Mouse (Mus musculus) liver, embryonic 14.5 days (tissue): ENCODE data around the gene Ehmt1.

Source experiments
- CTCF ChIP-seq: IDR thresholded peaks from 2 replicates; pipeline ENCODE4 v1.5.1; 2016; ENCODE audit warnings: antibody characterized with exemption, low read depth, control low read depth
- EP300 ChIP-seq: IDR thresholded peaks from 2 replicates; pipeline ENCODE4 v1.6.1; 2016; ENCODE audit warnings: antibody characterized with exemption, low read depth

- no peak for TF ChIP-seq CTCF
- no peak for TF ChIP-seq EP300
Measured at GRCm38 (mm10) chr2:24892318-24892717, 27.1 kb downstream of the Ehmt1 start.
